Mouse (Mus musculus) cerebellum, adult 2 months (tissue): ENCODE results near the gene H2afy.

ENCODE experiments used
- CTCF ChIP-seq: fragments of 200-500 bp; IDR thresholded peaks from 2 replicates; pipeline ENCODE4 v1.5.1; 2011; ENCODE audit warnings: low read depth, mild to moderate bottlenecking, control low read depth, low read length, moderate library complexity, borderline replicate concordance; ENCODE audit not compliant: insufficient read depth
- POLR2A ChIP-seq: fragments of 200-500 bp; IDR thresholded peaks from 2 replicates; pipeline ENCODE4 v1.6.1; 2011; ENCODE audit warnings: low read length, control low read depth, borderline replicate concordance; ENCODE audit not compliant: insufficient read depth

DNA sequence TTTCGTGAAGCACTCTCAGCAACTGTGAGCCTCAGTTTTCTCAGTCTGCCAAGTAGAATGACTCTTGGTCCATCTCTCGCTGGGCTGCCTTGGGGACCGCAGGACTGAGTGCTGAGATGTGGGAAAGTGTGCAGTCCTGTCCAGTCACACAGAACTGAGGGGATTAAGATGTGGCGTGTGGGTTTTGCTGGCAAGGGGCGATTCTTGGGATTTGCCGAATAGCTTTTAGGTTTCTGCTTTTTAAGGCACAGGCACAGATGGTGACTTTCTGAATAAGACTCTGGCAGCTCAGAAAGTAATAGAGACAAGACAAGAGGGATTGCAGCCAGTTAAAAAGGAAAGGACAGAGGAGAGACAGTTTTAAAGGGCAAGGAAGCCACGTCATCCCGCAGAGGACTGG, 78.4 kb downstream of the H2afy start:
- TF ChIP-seq POLR2A: no peak
- TF ChIP-seq CTCF: no peak
